Mouse (Mus musculus) cortical plate, adult 2 months (tissue): ENCODE results near the gene Nr4a1.

Experiments used
- CTCF ChIP-seq: fragments of 200-500 bp; IDR thresholded peaks from 2 replicates; pipeline ENCODE4 v1.5.1; 2011; ENCODE audit warnings: mild to moderate bottlenecking, control low read depth, low read length; ENCODE audit not compliant: insufficient read depth; ENCODE audit errors: extremely low read depth
- POLR2A ChIP-seq: fragments of 200-500 bp; IDR thresholded peaks from 2 replicates; pipeline ENCODE4 v1.6.1; 2011; ENCODE audit warnings: mild to moderate bottlenecking, low read length, control low read depth; ENCODE audit not compliant: insufficient read depth; ENCODE audit errors: extremely low read depth

- TF ChIP-seq POLR2A, result no peak
- TF ChIP-seq CTCF, result no peak
These were observed 33.2 kb upstream of the Nr4a1 start for GRCm38 (mm10) chr15:101220905-101221297.
